Mouse (Mus musculus): ENCODE measurements around the gene Abcb8. TPM values are rescaled to one million over a fixed set of nuclear protein-coding genes. Genes with fewer than 3 reads are reported as not detected.
A peak's percentile ranks its signal among the peaks of the same experiment; 100 is the strongest.

Gene Abcb8
- polyA plus RNA-seq, 1 experiment from 2014 or later: 49.6 TPM

DNA sequence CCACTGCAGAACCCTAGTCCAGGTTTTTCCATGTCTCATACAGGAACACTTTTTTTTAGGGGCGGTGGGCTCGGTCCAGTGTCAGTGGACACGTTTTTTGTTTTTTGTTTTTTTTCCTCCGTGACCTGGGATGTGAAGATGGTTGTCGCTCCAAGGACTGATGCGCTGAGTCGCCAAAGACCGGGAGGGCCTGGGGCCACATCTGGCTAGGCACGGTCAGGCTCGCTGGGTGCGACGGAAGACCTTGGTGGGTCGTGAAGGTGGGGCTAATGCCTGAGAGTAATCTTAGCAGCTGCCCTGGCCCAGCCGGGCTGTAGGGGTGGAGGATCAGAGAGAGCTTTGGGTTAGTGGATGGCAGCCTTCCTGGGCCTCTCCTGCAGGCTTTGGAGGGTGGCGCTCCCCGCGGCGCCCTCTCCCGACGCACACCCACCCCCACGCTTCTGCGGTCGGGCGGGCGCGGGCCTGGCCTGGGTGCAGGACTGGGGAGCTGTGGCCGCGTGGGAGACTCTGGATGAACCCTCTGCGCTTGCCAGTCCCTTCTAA is 59.3 kb downstream of the Abcb8 start:
- peak overlapping the region; percentile 90 for H3K27ac ChIP-seq
- WGBS: 1% methylated on average over 29 of the region's 29 CpGs
- no peaks in the 10 kb centered on the region for H3K27me3 ChIP-seq
- peak overlapping the region; percentile 80 for H3K4me3 ChIP-seq
- H3K4me1 ChIP-seq: peaks cover 47% of the 10 kb centered on the region
- no peaks in the 10 kb centered on the region for H3K36me3 ChIP-seq
- peak overlapping the region; percentile 81 for H3K9ac ChIP-seq
- peak overlapping the region; percentile 91 for H3K4me2 ChIP-seq
- H3K9me3 ChIP-seq: no peaks in the 10 kb centered on the region
- peak; percentile 10; the same call in 1 of the 2 replicates for ATAC-seq (ENCODE audit: borderline replicate concordance, extremely low read depth, low FRiP score, low TSS enrichment)

DNA sequence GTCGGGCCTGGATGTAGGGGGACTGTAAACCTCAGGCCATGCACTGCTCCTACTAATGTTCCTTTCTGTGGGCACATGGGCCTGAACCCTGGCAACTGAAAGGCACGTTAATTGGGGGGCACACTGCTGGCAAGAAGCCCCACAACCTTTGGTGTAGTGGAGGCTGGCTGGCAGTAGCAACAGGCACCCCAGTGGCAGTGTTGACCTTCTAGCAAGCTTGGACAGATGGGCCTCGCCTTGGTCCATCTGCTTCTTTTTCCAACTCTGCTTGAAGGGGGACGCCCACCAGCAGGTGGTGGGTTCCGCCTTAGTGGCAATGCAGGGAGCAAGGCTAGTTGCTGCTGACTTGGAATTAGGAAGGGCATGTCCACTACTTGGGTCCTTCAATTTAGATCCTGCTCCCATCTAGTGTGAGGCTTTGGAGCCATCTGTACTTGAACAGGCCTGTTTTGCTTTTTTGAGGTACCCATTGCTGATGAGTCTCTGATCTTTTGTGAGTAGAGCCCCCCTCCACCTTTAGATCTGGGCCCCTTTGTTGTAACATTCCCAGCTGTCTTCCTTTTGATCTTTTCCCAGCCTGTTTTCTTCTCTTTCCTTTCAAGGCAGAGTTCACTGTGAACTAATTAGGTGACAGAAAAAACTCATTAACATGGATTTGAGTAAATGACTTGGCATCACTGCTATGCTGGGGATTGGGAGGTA is 60.0 kb downstream of the Abcb8 start:
- no peaks in the 10 kb centered on the region for H3K9me3 ChIP-seq
- H3K27me3 ChIP-seq: no peaks in the 10 kb centered on the region
- ATAC-seq (ENCODE audit: borderline replicate concordance, extremely low read depth, low FRiP score, low TSS enrichment): no peak
- H3K27ac ChIP-seq: peak overlapping the region; percentile 90
- 16% methylated on average over 5 of the region's 5 CpGs for WGBS
- peaks cover 42% of the 10 kb centered on the region for H3K4me1 ChIP-seq
- peak overlapping the region; percentile 81 for H3K9ac ChIP-seq
- H3K4me2 ChIP-seq: peak overlapping the region; percentile 91
- H3K36me3 ChIP-seq: no peaks in the 10 kb centered on the region
- H3K4me3 ChIP-seq: peak overlapping the region; percentile 80

DNA sequence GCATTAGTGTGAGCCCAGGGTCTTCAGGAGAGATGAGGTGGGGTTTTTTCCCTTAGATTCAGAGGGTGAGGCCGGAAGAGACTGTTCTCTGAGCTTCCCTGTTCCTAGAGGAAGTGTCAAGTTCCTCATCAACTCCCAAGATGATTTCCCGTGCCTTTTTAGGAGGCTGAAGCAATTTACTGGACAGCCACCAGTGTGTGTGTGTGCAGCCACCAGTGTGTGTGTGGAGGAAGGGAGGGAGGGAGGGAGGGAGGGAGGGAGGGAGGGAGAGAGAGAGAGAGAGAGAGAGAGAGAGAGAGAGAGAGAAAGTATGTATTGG is 60.5 kb downstream of the Abcb8 start:
- Histone ChIP-seq H3K4me3 (0 out of 2 replicates have a peak overlapping the region, but pooled peaks have one; percentile 80), H3K4me2 (peak overlapping the region; percentile 91), H3K27ac (peak overlapping the region; percentile 82; the same call in 1 of the 2 replicates), H3K36me3 (no peaks in the 10 kb centered on the region), H3K4me1 (peaks cover 42% of the 10 kb centered on the region), H3K9ac (0 out of 2 replicates have a peak overlapping the region, but pooled peaks have one; percentile 81), H3K9me3 (no peaks in the 10 kb centered on the region), H3K27me3 (no peaks in the 10 kb centered on the region)
- 21% methylated on average over 2 of the region's 2 CpGs for WGBS
- no peak for ATAC-seq (ENCODE audit: borderline replicate concordance, extremely low read depth, low FRiP score, low TSS enrichment)

- Histone ChIP-seq H3K4me3 (no peak overlapping the region), H3K4me2 (peak overlapping the region; percentile 29), H3K4me1 (peaks cover 42% of the 10 kb centered on the region), H3K27ac (peak overlapping the region; percentile 82), H3K9me3 (no peaks in the 10 kb centered on the region), H3K9ac (0 out of 2 replicates have a peak overlapping the region, but pooled peaks have one; percentile 7), H3K27me3 (no peaks in the 10 kb centered on the region), H3K36me3 (no peaks in the 10 kb centered on the region)
- WGBS: 57% methylated on average over 3 of the region's 3 CpGs
- no peak for ATAC-seq (ENCODE audit: borderline replicate concordance, extremely low read depth, low FRiP score, low TSS enrichment)
Measured at GRCm38 (mm10) chr5:24455076-24455475, 61.6 kb downstream of the Abcb8 start.

- Histone ChIP-seq H3K9ac (0 out of 2 replicates have a peak overlapping the region, but pooled peaks have one; percentile 7), H3K4me2 (peak overlapping the region; percentile 29), H3K27ac (peak overlapping the region; percentile 82), H3K4me3 (no peak overlapping the region), H3K36me3 (no peaks in the 10 kb centered on the region), H3K4me1 (peaks cover 42% of the 10 kb centered on the region), H3K9me3 (no peaks in the 10 kb centered on the region), H3K27me3 (no peaks in the 10 kb centered on the region)
- WGBS: 59% methylated on average over 7 of the region's 7 CpGs
- ATAC-seq (ENCODE audit: borderline replicate concordance, extremely low read depth, low FRiP score, low TSS enrichment): no peak
Measured at GRCm38 (mm10) chr5:24455613-24456012, 62.1 kb downstream of the Abcb8 start.

Other genes with a start within 250 kb of the Abcb8 start
- 16.6 TPM in 2 replicates for gene Nupl2, start 228.7 kb upstream of the Abcb8 start, polyA plus RNA-seq (2015; fragmentation: Nextera tagmentation; extraction: Ambion mirVana)
- 6.0 and 7.0 TPM in 2 replicates for gene Kcnh2, start 42.1 kb upstream of the Abcb8 start, polyA plus RNA-seq (2015; fragmentation: Nextera tagmentation; extraction: Ambion mirVana)
- gene Nos3, start 28.9 kb upstream of the Abcb8 start, polyA plus RNA-seq (2015; fragmentation: Nextera tagmentation; extraction: Ambion mirVana): 17.1 and 18.8 TPM in 2 replicates
- gene Atg9b, start 1.5 kb upstream of the Abcb8 start, polyA plus RNA-seq (2015; fragmentation: Nextera tagmentation; extraction: Ambion mirVana): 0.64 and 0.77 TPM in 2 replicates
- 0.16 TPM in 2 replicates for gene Asic3, start 19.7 kb downstream of the Abcb8 start, polyA plus RNA-seq (2015; fragmentation: Nextera tagmentation; extraction: Ambion mirVana)
- 38.6 and 43.4 TPM in 2 replicates for gene Cdk5, start 29.9 kb downstream of the Abcb8 start, polyA plus RNA-seq (2015; fragmentation: Nextera tagmentation; extraction: Ambion mirVana)
- gene Slc4a2, start 30.2 kb downstream of the Abcb8 start, polyA plus RNA-seq (2015; fragmentation: Nextera tagmentation; extraction: Ambion mirVana): 40.4 and 44.4 TPM in 2 replicates
- gene Fastk, start 51.6 kb downstream of the Abcb8 start, polyA plus RNA-seq (2015; fragmentation: Nextera tagmentation; extraction: Ambion mirVana): 91.2 and 96.3 TPM in 2 replicates
- 15.9 and 18.7 TPM in 2 replicates for gene Tmub1, start 54.2 kb downstream of the Abcb8 start, polyA plus RNA-seq (2015; fragmentation: Nextera tagmentation; extraction: Ambion mirVana)
- 41.3 and 42.8 TPM in 2 replicates for gene Agap3, start 58.5 kb downstream of the Abcb8 start, polyA plus RNA-seq (2015; fragmentation: Nextera tagmentation; extraction: Ambion mirVana)
- not detected in 2 replicates for gene Gbx1, start 133.5 kb downstream of the Abcb8 start, polyA plus RNA-seq (2015; fragmentation: Nextera tagmentation; extraction: Ambion mirVana)
- 0.36 and 0.59 TPM in 2 replicates for gene Asb10, start 147.3 kb downstream of the Abcb8 start, polyA plus RNA-seq (2015; fragmentation: Nextera tagmentation; extraction: Ambion mirVana)
- not detected in 2 replicates for gene 4931409K22Rik, start 163.1 kb downstream of the Abcb8 start, polyA plus RNA-seq (2015; fragmentation: Nextera tagmentation; extraction: Ambion mirVana)
- 108 and 110 TPM in 2 replicates for gene Abcf2, start 183.8 kb downstream of the Abcb8 start, polyA plus RNA-seq (2015; fragmentation: Nextera tagmentation; extraction: Ambion mirVana)
- gene Chpf2, start 193.1 kb downstream of the Abcb8 start, polyA plus RNA-seq (2015; fragmentation: Nextera tagmentation; extraction: Ambion mirVana): 21.7 and 21.8 TPM in 2 replicates
- gene Smarcd3, start 230.7 kb downstream of the Abcb8 start, polyA plus RNA-seq (2015; fragmentation: Nextera tagmentation; extraction: Ambion mirVana): 28.5 and 29.7 TPM in 2 replicates

Measured in lung, embryonic 15.5 days (tissue).